Mouse (Mus musculus): ENCODE measurements around the gene Rin2.

- TF ChIP-seq MYOD1 (IDR thresholded peaks at IDR 0.05; ENCODE audit: control insufficient read depth, insufficient read length, low read depth): no peak
- TF ChIP-seq CTCF (IDR thresholded peaks at IDR 0.05; ENCODE audit: control insufficient read depth, insufficient read depth, insufficient read length): no peak
Observed at GRCm38 (mm10) chr2:145717539-145717938, 42.5 kb downstream of the Rin2 start.
